Mouse (Mus musculus) retina, postnatal 7 days (tissue): Measurements from ENCODE around the gene Vps50.
A peak's percentile ranks its signal among the peaks of the same experiment; 100 is the strongest.
"Not testable (repeated sequence)": the region's sequence is repeated elsewhere in the genome, so short reads cannot be mapped to it uniquely, and the experiment has no call there.

Experiments used
- DNase-seq: peaks from one replicate; pipeline ENCODE4 v3.0.0-alpha.2; 2012; ENCODE audit warnings: low read depth, low spot score

The Vps50 gene

GRCm38 (mm10) chr6:3498162-3498848, at the start of gene Vps50, which contains the start of gene Hepacam2:
Gene Vps50, plus strand, starts transcription at chr6:3498382.
Gene Hepacam2, minus strand, starts transcription at chr6:3498298.
- DNase-seq: peak; percentile 90

- DNase-seq: no peak
Measured at GRCm38 (mm10) chr6:3454421-3454820, 43.8 kb upstream of the Vps50 start.

DNA sequence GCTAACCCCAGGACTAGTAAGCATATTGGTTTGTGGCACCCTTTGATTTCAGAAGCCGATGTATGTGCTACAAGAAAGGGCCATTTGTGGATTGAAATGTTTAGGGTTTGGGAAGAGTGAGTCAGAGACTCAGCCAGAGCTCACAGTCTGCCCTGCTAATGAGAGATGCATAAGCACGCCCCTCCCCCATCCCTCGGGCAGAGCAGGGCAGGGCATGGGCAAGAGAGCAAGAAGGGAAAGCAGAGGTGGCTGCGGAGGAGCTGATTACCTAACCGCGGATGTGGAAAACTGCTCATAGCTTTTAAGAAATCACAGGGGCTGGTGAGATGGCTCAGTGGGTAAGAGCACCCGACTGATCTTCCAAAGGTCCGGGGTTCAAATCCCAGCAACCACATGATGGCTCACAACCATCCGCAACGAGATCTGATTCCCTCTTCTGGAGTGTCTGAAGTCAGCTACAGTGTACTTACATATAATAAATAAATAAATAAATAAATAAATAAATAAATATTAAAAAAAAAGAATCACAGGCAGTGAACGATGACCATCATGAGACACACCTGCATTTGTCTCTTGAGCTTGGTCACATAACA, 42.1 kb upstream of the Vps50 start:
- no peak for DNase-seq

DNA sequence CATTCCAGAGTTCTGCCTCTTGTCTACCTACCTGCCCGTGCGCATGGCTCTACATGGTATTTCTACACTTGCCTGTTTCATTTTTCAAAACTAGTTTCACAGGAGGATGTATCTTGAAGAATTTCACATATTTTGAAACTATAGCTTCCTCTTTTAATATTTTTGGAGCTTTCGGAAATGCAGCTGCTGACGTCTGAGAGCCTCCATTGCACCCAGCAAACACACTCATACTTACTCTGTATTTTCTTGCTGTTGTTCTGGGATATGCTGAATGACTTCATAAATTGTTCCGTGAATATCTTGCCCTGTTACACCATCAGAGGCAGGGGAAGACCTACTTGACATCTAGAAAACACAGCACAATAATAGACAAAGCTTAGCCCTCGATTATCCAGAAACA, 35.2 kb upstream of the Vps50 start:
- DNase-seq: no peak

DNA sequence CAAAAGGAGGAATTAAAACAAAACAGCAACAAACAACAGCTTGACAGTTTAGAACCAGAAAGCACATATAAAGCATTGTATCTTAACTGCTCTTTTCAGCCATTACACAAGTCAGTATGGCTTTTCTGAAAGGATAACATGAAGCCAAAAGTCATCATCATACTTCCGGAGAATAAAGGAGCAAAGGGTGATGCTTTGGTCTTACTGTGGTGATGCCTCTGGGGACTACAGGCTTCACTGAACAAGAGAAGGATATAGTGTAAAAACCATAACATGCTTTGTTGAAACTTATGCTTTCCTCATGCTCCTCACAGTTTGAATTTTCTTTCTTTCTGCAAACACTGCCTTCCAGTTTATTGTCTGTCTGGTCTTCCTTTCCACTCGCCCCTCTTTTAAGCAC, 34.6 kb upstream of the Vps50 start:
- DNase-seq: no peak

- DNase-seq: no peak
Measured at GRCm38 (mm10) chr6:3468627-3469026, 29.6 kb upstream of the Vps50 start.

DNA sequence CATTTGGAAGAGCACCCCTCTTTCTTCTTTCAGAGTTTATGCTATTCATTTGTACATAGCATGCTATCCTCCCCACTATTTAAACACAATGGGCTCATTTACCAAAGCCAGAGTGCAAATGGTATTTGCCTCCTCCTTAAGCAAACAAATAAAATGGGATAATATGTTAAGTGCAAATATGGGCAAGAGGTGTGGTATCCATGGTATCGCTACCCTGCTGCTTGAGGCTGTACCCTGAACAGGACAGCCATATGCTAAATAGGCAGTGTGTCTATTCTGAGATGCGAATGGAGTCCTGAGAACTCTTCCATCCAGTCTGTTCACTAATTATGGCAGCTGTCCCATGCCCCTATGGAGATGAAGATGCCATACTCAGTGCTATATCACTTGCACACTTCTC, 27.5 kb upstream of the Vps50 start:
- no peak for DNase-seq

GRCm38 (mm10) chr6:3476299-3476698, 21.9 kb upstream of the Vps50 start:
- DNase-seq: no peak

DNA sequence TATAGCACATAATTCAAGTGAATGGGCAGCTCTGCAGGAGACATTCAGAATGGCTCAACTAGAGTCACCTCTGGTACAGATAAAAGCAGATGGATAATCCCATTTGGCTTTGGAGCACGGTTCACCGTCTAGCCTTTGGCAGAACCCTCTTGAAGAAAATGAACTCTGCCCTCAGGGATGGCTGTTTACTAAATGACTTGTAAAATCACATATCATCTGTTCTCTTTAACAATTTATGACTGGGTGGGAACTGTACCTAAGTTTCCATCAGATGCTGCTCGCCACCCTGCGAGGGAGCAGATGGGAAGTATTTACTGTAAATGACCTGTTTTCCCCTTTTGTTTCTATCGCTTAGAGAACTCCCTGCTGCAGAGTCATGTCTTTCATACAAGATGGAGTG, 18.3 kb upstream of the Vps50 start:
- DNase-seq: no peak

GRCm38 (mm10) chr6:3481705-3482104, 16.5 kb upstream of the Vps50 start:
- DNase-seq: no peak

DNA sequence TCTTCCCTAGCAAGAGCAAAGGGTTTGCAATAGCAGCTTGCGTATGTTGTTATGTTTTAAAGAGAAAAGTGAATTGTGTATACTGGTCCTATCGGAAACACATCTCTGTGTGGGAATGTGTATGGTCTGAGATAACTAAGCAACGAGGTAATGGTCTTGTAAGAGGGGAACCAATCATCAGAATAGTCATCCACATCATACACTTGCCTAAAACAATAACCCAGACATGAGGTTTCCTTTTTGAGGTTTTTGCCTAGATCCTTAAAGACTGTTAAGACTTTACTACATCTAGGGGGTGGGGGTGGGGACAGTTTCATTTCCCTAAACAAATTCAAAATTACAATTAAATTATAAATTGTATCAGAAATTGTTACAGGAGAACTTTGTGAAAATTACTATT, 13.0 kb upstream of the Vps50 start:
- no peak for DNase-seq

DNA sequence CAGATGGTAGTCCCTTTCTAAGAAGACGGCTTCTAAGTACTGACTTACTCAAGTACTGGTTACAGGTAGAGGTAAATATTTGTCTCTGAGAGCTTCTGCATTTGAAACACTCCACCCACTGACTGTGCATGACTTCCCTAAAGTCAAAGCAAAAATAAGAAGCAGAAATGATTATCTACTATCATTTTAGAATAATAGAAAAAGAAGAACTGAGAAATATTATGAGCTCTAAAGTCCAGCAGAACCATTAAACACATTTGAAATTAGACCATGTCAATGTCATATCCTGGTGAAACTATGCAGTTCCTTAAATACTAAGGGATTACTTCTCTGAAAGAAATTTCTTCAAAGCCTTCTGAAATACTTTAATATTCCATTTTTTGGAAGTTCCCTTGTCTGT, 10.8 kb upstream of the Vps50 start:
- DNase-seq: no peak

GRCm38 (mm10) chr6:3494285-3494684, 3.9 kb upstream of the Vps50 start:
- DNase-seq: no peak

DNA sequence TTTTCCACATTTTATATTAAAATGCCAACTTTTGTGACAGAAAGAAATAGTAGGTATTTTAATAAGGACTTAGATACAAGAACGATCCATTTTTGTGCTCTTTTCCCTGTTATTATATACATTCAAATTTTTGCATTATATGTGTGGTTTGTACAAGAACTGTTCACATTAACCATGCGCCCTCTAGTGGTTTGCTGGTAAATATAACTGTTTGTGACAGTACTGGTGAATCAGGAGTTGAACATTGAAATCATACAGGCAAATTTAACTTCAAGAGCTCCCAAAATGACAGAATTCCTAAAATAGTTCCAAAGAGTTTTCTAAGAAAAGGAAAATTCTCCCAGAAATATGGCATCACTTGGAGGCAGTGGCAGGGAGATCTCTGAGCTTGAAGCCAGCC, 2.0 kb upstream of the Vps50 start:
- DNase-seq: peak; percentile 32

- DNase-seq: no peak
Measured at GRCm38 (mm10) chr6:3500286-3500685, 2.1 kb downstream of the Vps50 start.

DNA sequence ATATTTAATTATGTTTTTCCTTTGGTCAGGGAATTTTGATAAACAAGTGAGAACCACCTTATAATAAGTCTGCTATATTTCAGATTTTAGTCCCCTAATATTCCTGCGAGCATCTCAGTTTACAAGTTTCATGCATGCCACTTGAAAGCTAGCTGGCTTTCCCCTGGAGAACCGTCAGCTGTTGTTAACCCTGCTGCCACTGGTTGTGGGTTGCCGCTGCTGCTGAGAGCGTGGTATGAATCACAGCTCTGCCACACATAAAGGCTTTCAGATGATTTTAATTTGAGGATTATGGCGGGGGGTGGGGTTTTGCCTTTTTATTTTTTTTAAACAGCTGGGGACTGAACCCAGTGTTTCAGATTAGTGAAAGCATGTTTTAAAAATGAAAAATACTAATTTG, 7.1 kb downstream of the Vps50 start:
- no peak for DNase-seq

DNA sequence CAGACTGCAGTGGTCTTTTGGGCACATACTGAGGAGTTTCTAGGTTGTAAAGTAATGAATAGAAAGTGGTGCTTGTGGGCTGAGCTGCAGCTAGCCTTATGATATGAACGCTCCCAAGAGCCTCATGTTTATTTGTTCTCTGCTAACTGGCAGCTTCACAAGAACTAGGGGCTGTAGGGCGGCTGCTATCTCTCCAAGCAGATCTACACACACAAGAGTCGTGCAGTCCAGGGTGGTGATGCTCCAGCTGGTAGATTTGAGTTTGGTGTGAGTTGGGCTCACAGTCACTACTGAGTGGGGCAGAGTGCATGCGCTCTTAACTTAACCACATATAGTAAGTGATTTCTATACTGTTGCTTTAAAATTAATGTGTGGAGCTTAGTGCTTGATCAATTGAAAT, 8.9 kb downstream of the Vps50 start:
- DNase-seq: no peak

DNA sequence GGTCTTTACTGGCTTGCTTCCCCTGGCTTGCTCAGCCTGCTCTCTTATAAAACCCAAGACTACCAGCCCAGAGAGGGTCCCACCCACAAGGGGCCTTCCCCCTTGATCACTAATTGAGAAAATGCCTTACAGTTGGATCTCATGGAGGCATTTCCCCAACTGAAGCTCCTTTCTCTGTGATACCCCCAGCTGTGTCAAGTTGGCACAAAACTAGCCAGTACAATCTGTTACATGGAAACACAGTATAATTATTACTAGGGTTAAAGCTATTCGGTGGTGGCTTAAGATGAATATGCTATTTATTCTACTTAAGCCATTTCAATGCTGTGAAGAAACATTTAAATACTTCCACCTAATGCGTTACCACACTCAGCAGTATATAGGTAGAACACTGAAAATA, 10.0 kb downstream of the Vps50 start:
- DNase-seq: not testable (repeated sequence)

GRCm38 (mm10) chr6:3509782-3510181, 11.6 kb downstream of the Vps50 start:
- peak; percentile 41 for DNase-seq

DNA sequence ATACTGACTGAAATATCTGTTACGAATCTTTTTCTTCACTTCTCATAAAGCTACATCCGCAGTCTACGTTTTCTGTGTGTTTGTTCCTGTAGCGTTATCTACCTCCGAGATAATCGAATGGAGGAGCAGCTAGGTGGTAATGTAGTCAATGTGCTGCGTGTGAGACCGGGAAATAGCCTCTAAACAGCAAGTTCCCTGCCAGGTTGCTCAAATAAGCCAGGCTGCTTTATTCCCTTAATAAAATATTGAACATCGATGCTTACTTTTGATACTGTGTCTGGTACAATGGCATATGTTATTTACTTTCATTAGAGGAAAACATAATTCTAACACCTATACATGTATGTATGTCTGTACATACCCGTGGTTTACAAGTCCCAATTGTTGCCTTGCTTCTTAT, 12.9 kb downstream of the Vps50 start:
- no peak for DNase-seq

GRCm38 (mm10) chr6:3511612-3512011, 13.4 kb downstream of the Vps50 start:
- no peak for DNase-seq

- no peak for DNase-seq
Measured at GRCm38 (mm10) chr6:3512611-3513010, 14.4 kb downstream of the Vps50 start.

- DNase-seq: no peak
Measured at GRCm38 (mm10) chr6:3528198-3528597, 30.0 kb downstream of the Vps50 start.

GRCm38 (mm10) chr6:3531445-3531844, 33.3 kb downstream of the Vps50 start:
- no peak for DNase-seq
